Mouse (Mus musculus): ENCODE data around the gene 2410015M20Rik. TPM values are rescaled to one million over a fixed set of nuclear protein-coding genes. Genes with fewer than 3 reads are reported as not detected.
A peak's percentile ranks its signal among the peaks of the same experiment; 100 is the strongest.

Gene 2410015M20Rik
- polyA plus RNA-seq, 2 experiments, result 84.4 to 183 TPM

DNA sequence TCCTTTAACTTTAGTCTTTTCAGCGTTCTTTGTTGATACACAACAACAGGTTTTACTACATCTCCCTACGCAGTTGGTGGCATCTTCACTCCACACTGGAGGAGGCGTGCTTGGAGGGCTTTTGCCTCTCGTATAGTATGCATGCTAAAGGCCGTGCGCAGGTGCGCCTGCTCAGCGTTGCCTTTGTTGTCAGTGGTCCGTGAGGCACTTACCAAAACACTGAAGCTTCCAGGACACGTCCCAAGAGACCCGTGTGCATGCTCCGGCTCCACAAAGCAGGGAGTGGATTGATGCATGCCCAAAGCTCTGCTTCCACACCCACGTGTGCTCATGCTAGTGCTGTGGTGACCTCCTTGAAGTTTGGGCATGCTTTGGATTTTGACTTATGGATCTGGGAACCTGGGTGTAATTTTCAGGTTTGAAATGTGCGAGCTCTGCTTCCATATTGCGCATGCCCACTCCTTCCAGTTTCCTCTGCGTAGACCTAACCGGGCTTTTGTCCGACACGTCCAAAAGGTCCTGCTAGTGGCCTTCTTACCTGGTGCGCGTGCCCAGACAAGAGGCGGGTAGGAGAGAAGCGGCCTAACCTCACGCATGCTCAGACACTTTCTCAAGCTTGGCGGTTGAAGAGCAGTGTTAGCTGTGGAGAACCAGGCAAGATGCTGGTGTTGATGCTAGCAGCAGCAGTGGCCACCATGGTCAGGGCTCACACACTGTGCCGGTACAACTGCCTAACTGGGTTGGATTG, 18.1 kb upstream of the 2410015M20Rik start, which contains the start of gene Catsperd:
TSS of gene Catsperd (plus strand) at position 614 of the 748 bp plus-strand sequence.
- H3K4me2 ChIP-seq (ENCODE audit: low read depth), result peak within 1 kb of the TSS; percentile 88
- no peaks in the 10 kb centered on the region for H3K9me3 ChIP-seq (ENCODE audit: control insufficient read depth, low read length)
- H3K36me3 ChIP-seq (replicated peaks; ENCODE audit: control insufficient read depth, insufficient read depth, low read depth), result no peaks in the 10 kb centered on the region
- H3K4me3 ChIP-seq (ENCODE audit: insufficient read depth in 1 of 2, low read depth in 2 of 2, low read length in 2 of 2), result peak within 1 kb of the TSS; percentile 83 to 91
- DNase-seq (ENCODE audit: low read depth in 3 of 3, low spot score in 3 of 3) (no peak), ATAC-seq (ENCODE audit: insufficient read depth) (no peak)
- WGBS (ENCODE audit: insufficient replicate concordance), result 17% methylated on average over 26 of the region's 26 CpGs
- no peak within 1 kb of the TSS for H3K27ac ChIP-seq
- H3K9ac ChIP-seq (replicated peaks), result no peak within 1 kb of the TSS
- peaks cover 15 to 18% of the 10 kb centered on the region in 2 experiments for H3K4me1 ChIP-seq (replicated peaks; ENCODE audit: control insufficient read depth in 2 of 2, insufficient read depth in 2 of 2, low read length in 1 of 2)
- H3K27me3 ChIP-seq (ENCODE audit: control insufficient read depth, insufficient read depth, low read length), result no peaks in the 10 kb centered on the region; the same call in 1 of the 2 replicates
- TF ChIP-seq CTCF (IDR thresholded peaks at IDR 0.05; ENCODE audit: low read depth), result no peak
- TF ChIP-seq EP300 (IDR thresholded peaks at IDR 0.05; ENCODE audit: low read depth), result no peak

DNA sequence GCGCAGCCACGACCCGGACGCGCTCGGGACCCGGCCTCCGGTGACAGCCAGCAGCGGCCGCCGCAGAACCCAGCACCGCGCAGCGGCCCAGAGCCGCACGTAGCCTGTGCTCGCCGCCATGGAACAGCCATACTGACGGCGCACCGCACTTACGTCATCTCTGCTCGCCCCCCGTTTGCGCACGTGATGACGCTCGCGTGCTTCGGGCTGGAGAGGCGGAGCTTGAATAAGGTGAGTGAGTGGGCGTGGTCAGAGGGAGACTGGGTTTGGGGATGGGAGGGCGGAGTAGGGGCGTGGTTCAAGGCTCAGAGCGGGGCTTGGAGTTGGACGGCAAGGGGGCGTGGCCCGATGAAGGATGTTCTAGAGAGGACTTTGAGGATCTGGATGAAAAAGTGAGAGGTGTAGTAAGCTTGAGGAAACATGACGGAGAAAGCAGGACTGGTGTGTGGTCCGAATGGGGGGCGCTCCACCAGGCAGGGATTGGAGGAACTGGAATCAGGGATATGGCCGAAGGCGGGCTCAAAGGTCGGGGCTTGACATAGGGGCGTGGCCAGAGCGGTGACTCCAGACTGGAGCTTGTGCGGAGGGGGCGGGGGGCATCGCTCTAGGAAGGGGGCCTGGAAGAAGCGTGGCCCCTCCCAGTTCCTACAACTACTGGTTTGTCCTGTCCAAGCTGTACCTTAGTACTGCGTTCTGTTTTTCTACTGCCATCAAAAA, 17.3 kb upstream of the 2410015M20Rik start, which contains the start of gene Lonp1:
TSS of gene Lonp1 (minus strand) at position 134 of the 717 bp plus-strand sequence.
- TF ChIP-seq EP300 (IDR thresholded peaks at IDR 0.05; ENCODE audit: low read depth) (no peak), CTCF (IDR thresholded peaks at IDR 0.05; ENCODE audit: low read depth) (peak; percentile 10; the same call in 1 of the 2 replicates)
- H3K27me3 ChIP-seq (ENCODE audit: control insufficient read depth, insufficient read depth, low read length), result no peaks in the 10 kb centered on the region; the same call in 1 of the 2 replicates
- ATAC-seq (ENCODE audit: insufficient read depth) (peak; percentile 88), DNase-seq (ENCODE audit: low read depth in 3 of 3, low spot score in 3 of 3) (peak; percentile 90 to 97 (median 91))
- H3K4me2 ChIP-seq (ENCODE audit: low read depth), result peak within 1 kb of the TSS; percentile 88
- H3K9me3 ChIP-seq (ENCODE audit: control insufficient read depth, low read length), result no peaks in the 10 kb centered on the region
- peak within 1 kb of the TSS; percentile 85 for H3K9ac ChIP-seq (replicated peaks)
- under 1% methylated on average over 51 of the region's 51 CpGs for WGBS (ENCODE audit: insufficient replicate concordance)
- no peak within 1 kb of the TSS; the same call in none of the 2 replicates for H3K27ac ChIP-seq
- H3K4me1 ChIP-seq (replicated peaks; ENCODE audit: control insufficient read depth in 2 of 2, insufficient read depth in 2 of 2, low read length in 1 of 2), result peaks cover 15 to 18% of the 10 kb centered on the region in 2 experiments
- peaks cover 5% of the 10 kb centered on the region; the same call in 1 of the 2 replicates for H3K36me3 ChIP-seq (replicated peaks; ENCODE audit: control insufficient read depth, insufficient read depth, low read depth)
- H3K4me3 ChIP-seq (ENCODE audit: insufficient read depth in 1 of 2, low read depth in 2 of 2, low read length in 2 of 2), result peak within 1 kb of the TSS; percentile 83 to 91

GRCm38 (mm10) chr17:56626260-56626659, 16.7 kb upstream of the 2410015M20Rik start:
- TF ChIP-seq EP300 (IDR thresholded peaks at IDR 0.05; ENCODE audit: low read depth) (no peak), CTCF (IDR thresholded peaks at IDR 0.05; ENCODE audit: low read depth) (no peak)
- under 1% methylated on average over 32 of the region's 32 CpGs for WGBS (ENCODE audit: insufficient replicate concordance)
- no peak for DNase-seq (ENCODE audit: low read depth in 3 of 3, low spot score in 3 of 3)
- H3K27ac ChIP-seq, result no peak overlapping the region; the same call in 1 of the 2 replicates
- peak overlapping the region; percentile 88 for H3K4me2 ChIP-seq (ENCODE audit: low read depth)
- no peaks in the 10 kb centered on the region for H3K9me3 ChIP-seq (ENCODE audit: control insufficient read depth, low read length)
- peaks cover 9% of the 10 kb centered on the region for H3K36me3 ChIP-seq (replicated peaks; ENCODE audit: control insufficient read depth, insufficient read depth, low read depth)
- peaks cover 15 to 18% of the 10 kb centered on the region in 2 experiments for H3K4me1 ChIP-seq (replicated peaks; ENCODE audit: control insufficient read depth in 2 of 2, insufficient read depth in 2 of 2, low read length in 1 of 2)
- H3K4me3 ChIP-seq (ENCODE audit: insufficient read depth in 1 of 2, low read depth in 2 of 2, low read length in 2 of 2), result peak overlapping the region; percentile 83 to 91
- no peaks in the 10 kb centered on the region; the same call in 1 of the 2 replicates for H3K27me3 ChIP-seq (ENCODE audit: control insufficient read depth, insufficient read depth, low read length)
- peak; percentile 34 for ATAC-seq (ENCODE audit: insufficient read depth)
- peak overlapping the region; percentile 85 for H3K9ac ChIP-seq (replicated peaks)

DNA sequence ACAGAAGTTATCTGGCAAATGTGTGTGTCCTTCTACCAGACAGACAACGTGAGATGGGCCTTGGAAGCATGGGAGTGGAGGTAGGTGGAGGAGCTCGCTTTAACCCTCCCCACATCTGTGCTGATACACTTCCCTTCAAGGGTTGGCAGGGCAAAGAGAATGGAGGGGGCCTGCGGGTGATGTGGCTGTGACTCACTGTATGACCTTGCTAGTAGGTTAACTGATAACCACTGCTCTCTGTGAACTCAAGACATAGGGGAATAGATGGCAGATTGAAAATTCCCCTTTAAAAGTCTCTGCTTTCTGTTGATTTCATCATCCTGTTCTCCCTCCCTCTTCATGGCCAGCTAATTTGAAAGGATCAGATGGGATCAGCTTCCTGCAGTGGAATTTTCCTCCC, 15.9 kb upstream of the 2410015M20Rik start:
- Histone ChIP-seq H3K4me2 (ENCODE audit: low read depth) (peak overlapping the region; percentile 88), H3K36me3 (replicated peaks; ENCODE audit: control insufficient read depth, insufficient read depth, low read depth) (peaks cover 15% of the 10 kb centered on the region), H3K27me3 (ENCODE audit: control insufficient read depth, insufficient read depth, low read length) (no peaks in the 10 kb centered on the region; the same call in 1 of the 2 replicates), H3K9me3 (ENCODE audit: control insufficient read depth, low read length) (no peaks in the 10 kb centered on the region), H3K9ac (replicated peaks) (peak overlapping the region; percentile 85), H3K4me3 (ENCODE audit: insufficient read depth in 1 of 2, low read depth in 2 of 2, low read length in 2 of 2) (peak overlapping the region; percentile 23 to 91; a peak in 3 of 4 replicates), H3K4me1 (replicated peaks; ENCODE audit: control insufficient read depth in 2 of 2, insufficient read depth in 2 of 2, low read length in 1 of 2) (peaks cover 15 to 18% of the 10 kb centered on the region in 2 experiments), H3K27ac (no peak overlapping the region)
- TF ChIP-seq CTCF (IDR thresholded peaks at IDR 0.05; ENCODE audit: low read depth) (no peak), EP300 (IDR thresholded peaks at IDR 0.05; ENCODE audit: low read depth) (no peak)
- no peak for ATAC-seq (ENCODE audit: insufficient read depth)
- no peak for DNase-seq (ENCODE audit: low read depth in 3 of 3, low spot score in 3 of 3)
- 54% methylated on average over 3 of the region's 3 CpGs for WGBS (ENCODE audit: insufficient replicate concordance)

Measured in liver, embryonic 14.5 days (tissue).